Mouse (Mus musculus): Measurements from ENCODE around the gene Rflnb.

DNA sequence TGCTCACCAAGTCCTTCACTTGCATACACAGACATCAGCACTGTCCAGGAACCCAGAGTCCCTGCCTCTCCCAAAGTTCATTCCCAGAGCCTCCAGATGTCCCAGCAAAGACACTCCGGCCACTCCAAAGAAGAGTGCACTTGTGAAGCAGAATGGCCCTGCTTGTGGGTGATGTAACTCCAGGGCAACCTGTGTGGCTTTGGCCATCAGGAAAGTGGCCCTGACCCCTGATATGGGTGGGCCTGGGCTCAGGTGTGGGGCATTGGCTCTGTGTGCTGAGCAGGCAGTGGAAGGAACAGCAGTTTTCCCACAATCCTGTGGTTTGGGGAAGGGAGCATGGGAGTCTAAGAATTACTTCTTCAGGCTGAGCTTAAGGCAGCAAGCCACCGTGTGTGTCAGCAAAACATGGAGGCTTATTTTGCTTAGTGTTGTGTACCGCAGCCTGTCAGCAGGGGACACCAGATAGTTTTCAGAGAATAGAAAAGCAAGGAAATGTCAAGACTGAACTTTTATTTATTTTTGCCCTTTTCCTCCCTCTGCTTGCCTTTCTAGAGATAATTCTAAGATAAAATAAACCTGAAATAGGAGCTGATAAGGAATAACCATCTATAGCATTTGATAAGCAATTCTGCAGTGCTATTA, 26.2 kb downstream of the Rflnb start:
- TF ChIP-seq MYOD1 (IDR thresholded peaks at IDR 0.05; ENCODE audit: control insufficient read depth in 1 of 3, insufficient read length in 2 of 3, low read depth in 2 of 3) (no peak), POLR2A (IDR thresholded peaks at IDR 0.05; ENCODE audit: insufficient read length, low read depth) (no peak), MAX (IDR thresholded peaks at IDR 0.05; ENCODE audit: low read depth) (no peak), SRF (IDR thresholded peaks at IDR 0.05; ENCODE audit: control insufficient read depth, insufficient read length, low read depth) (no peak), USF1 (IDR thresholded peaks at IDR 0.05; ENCODE audit: low read depth) (no peak), TCF12 (IDR thresholded peaks at IDR 0.05; ENCODE audit: insufficient read depth, poor library complexity, severe bottlenecking) (no peak), TCF3 (IDR thresholded peaks at IDR 0.05; ENCODE audit: insufficient read length, low read depth) (no peak), MYOG (IDR thresholded peaks at IDR 0.05; ENCODE audit: control insufficient read depth in 1 of 3, insufficient read depth in 1 of 3, insufficient read length in 2 of 3, low read depth in 2 of 3) (no peak), POLR2AphosphoS2 (IDR thresholded peaks at IDR 0.05; ENCODE audit: insufficient read length, low read depth) (no peak), CEBPB (IDR thresholded peaks at IDR 0.05; ENCODE audit: insufficient read depth, poor library complexity, severe bottlenecking) (peak; percentile 62; the same call in 1 of the 2 replicates), E2F4 (IDR thresholded peaks at IDR 0.05; ENCODE audit: insufficient read depth) (no peak)

Data from myocyte (in vitro differentiated cells).